Mouse (Mus musculus): Measurements from ENCODE around the gene Clec9a.

- TF ChIP-seq POLR2A (IDR thresholded peaks at IDR 0.05; ENCODE audit: low read depth, low read length) (no peak), CTCF (IDR thresholded peaks at IDR 0.05; ENCODE audit: extremely low read depth, insufficient read depth, insufficient read length, insufficient replicate concordance) (no peak)
These were observed 44.7 kb upstream of the Clec9a start for GRCm38 (mm10) chr6:129363942-129364341.
